Mouse (Mus musculus) bone marrow macrophage, adult 2 months (primary cell): Measurements from ENCODE around the gene Antxr1.

ENCODE experiments used
- CTCF ChIP-seq: IDR thresholded peaks from 2 replicates; pipeline ENCODE4 v1.5.1; 2012; ENCODE audit warnings: low read depth, mild to moderate bottlenecking, low read length, moderate library complexity
- POLR2A ChIP-seq: IDR thresholded peaks from 2 replicates; pipeline ENCODE4 v1.6.1; 2012; ENCODE audit warnings: mild to moderate bottlenecking, low read depth, low read length, borderline replicate concordance

DNA sequence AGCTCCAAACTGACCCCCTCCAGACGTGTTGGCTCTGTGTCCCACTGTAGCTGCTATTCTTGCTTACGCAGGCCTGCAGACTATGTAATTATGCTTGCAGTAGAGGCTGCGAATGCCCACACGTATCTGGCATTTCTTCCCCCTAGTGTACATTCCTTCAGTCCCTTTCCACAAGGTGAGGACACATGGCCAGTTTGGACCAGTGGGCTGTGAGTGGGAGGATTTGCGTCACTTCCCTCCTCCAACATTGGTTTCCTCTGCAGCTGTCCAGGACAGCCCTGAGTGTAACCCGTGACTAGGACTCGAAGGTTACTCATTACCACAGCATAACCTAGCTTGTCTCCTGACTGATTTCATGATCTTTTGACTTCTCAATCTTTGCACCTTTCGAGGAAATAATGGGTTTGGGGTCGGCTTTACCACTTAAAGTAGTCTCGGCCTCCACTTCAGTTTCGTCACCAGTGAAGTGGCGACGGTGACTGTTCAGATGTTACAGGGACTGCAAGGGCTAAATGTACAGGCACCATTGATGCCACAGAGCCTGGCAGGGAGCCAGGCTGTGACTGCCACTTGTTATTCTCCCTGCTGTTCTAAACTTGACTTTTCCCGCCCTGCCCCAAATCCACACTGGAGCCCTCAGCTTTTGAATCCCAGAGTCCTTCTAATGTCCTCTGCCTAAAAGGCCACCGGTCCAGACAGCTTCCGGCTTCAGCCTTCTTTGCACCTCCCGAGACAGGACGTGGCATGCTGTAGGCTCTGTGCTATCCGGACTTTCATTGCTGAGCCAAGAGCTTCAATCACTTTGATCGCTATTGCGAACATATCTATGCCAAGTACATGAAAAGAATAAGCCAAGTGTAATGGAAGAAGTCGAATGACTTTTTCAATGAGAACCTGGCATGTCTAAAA, 7.1 kb downstream of the Antxr1 start:
- TF ChIP-seq POLR2A (no peak), CTCF (no peak)
